Mouse (Mus musculus) ES-E14 (cell line): Measurements from ENCODE around the gene Amigo3. TPM values are rescaled to one million over a fixed set of nuclear protein-coding genes. Genes with fewer than 3 reads are reported as not detected.

Source experiments
- DNase-seq: peaks from one replicate; pipeline ENCODE4 v3.0.0-alpha.2; 2013; ENCODE audit warnings: low read depth, low spot score
- H3K27ac ChIP-seq: 2 replicates; pipeline ENCODE4 v1.5.1; 2012; ENCODE audit warnings: low read depth, mild to moderate bottlenecking, low read length, moderate library complexity, mixed read lengths; ENCODE audit not compliant: poor library complexity, insufficient read depth, severe bottlenecking
- H3K36me3 ChIP-seq: 2 replicates; pipeline ENCODE4 v1.6.1; 2012; ENCODE audit warnings: mild to moderate bottlenecking, low read length, moderate library complexity, mixed read lengths; ENCODE audit not compliant: control insufficient read depth, poor library complexity, insufficient read depth, severe bottlenecking
- H3K4me1 ChIP-seq, 2 experiments: fragments of 150-350 bp in 1 of 2; sonication (generic) in 1 of 2; 2 replicates each; pipeline ENCODE4 v1.6.1; 2012; ENCODE audit warnings: low read length in 2 of 2, mild to moderate bottlenecking in 1 of 2, mixed read lengths in 1 of 2; ENCODE audit not compliant: control insufficient read depth in 2 of 2, insufficient read depth in 2 of 2, poor library complexity in 1 of 2
- H3K4me3 ChIP-seq, 2 experiments: fragments of 150-350 bp in 1 of 2; sonication (generic) in 1 of 2; 2 replicates each; pipeline ENCODE4 v1.5.1; 2012; ENCODE audit warnings: low read length in 2 of 2, low read depth in 1 of 2, mild to moderate bottlenecking in 1 of 2, mixed read lengths in 1 of 2; ENCODE audit not compliant: insufficient read depth in 1 of 2, poor library complexity in 1 of 2, severe bottlenecking in 1 of 2
- H3K9ac ChIP-seq: 2 replicates; pipeline ENCODE4 v1.6.1; 2012; ENCODE audit warnings: low read depth, mild to moderate bottlenecking, low read length, mixed read lengths; ENCODE audit not compliant: poor library complexity, insufficient read depth, severe bottlenecking
- H3K9me3 ChIP-seq: fragments of 150-350 bp; sonication (generic); 2 replicates; pipeline ENCODE4 v1.6.1; 2012; ENCODE audit warnings: low read depth, mild to moderate bottlenecking, low read length; ENCODE audit not compliant: control insufficient read depth, insufficient read depth
- CHD2 ChIP-seq: IDR thresholded peaks from 2 replicates; pipeline ENCODE4 v1.6.1; 2014; ENCODE audit warnings: mild to moderate bottlenecking, low read depth, low read length, inconsistent platforms
- HCFC1 ChIP-seq: IDR thresholded peaks from 2 replicates; pipeline ENCODE4 v1.6.1; 2012; ENCODE audit warnings: low read length, inconsistent platforms, borderline replicate concordance; ENCODE audit not compliant: insufficient read depth
- MAFK ChIP-seq: IDR thresholded peaks from 2 replicates; pipeline ENCODE4 v1.6.1; 2014; ENCODE audit warnings: mild to moderate bottlenecking, low read depth, low read length, inconsistent platforms; ENCODE audit not compliant: insufficient read depth
- ZC3H11A ChIP-seq: IDR thresholded peaks from 2 replicates; pipeline ENCODE4 v1.6.1; 2012; ENCODE audit warnings: low read depth, mild to moderate bottlenecking, inconsistent platforms, low read length, borderline replicate concordance
- ZNF384 ChIP-seq: IDR thresholded peaks from 2 replicates; pipeline ENCODE4 v1.6.1; 2012; ENCODE audit warnings: low read depth, low read length, inconsistent platforms
- in situ Hi-C, 2 experiments: fragments of 600-800 bp; cut with MboI; formaldehyde crosslinking; loops; one replicate each; pipeline ENCODE4 v1.15.1; 2025; ENCODE audit warnings: low sequenced_read_pairs in 2 of 2, inconsistent platforms in 1 of 2; ENCODE audit not compliant: unreplicated experiment in 2 of 2
- total RNA-seq: library from RNA; depleted of rRNA; stranded (reverse); fragments of 300-350 nt; gene quantifications from 2 replicates; pipeline ENCODE4 v1.2.3, GENCODE M21; 2012

The Amigo3 gene
- total RNA-seq, 1 experiment = 2.7 TPM

- DNase-seq = peak; percentile 96
- Histone ChIP-seq H3K36me3 (peaks cover 29% of the 10 kb centered on the region), H3K27ac (peak within 1 kb of the TSS; percentile 47; the same call in 1 of the 2 replicates), H3K9ac (peak within 1 kb of the TSS; percentile 80), H3K4me1 (peaks cover 0 to 15% of the 10 kb centered on the region in 2 experiments; a peak in 2 of 4 replicates), H3K4me3 (peak within 1 kb of the TSS; percentile 76 to 99), H3K9me3 (no peaks in the 10 kb centered on the region)
- in situ Hi-C loops = no loop called here
- TF ChIP-seq MAFK (no peak), HCFC1 (peak; percentile 36; the same call in 1 of the 2 replicates)
These were observed 41.4 kb downstream of the Amigo3 start, which contains the start of gene Apeh for GRCm38 (mm10) chr9:108094184-108094941. Gene Apeh, minus strand, starts transcription at chr9:108094606.

DNA sequence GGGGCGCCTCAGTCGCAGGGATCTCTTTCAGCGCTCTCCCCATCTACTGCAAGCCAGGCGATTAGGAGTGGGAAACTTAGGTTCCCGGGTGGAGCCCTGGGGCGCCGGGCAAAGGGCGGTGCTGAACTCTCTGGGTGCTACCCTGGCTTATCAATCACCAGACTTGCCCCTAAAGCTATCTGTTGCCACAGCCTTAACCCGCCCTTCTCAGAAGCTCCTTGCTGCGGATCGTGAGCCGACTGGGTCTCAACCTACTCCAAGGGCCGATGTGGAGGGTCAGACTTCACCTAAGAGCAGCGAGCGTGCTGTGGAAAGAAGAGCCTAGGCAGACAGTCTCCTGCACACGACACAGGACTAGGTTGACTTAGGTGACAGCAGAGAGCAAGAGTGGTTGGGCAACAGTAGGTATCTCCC lies 42.0 kb downstream of the Amigo3 start:
- DNase-seq = no peak
- in situ Hi-C loops = loop anchor here in 1 of 2 experiments (5.0 kb wide), 1 partner anchor 97 kb away; the partner anchor contains the start of gene Bsn
- TF ChIP-seq HCFC1 (no peak), ZC3H11A (no peak), CHD2 (no peak), ZNF384 (no peak), MAFK (no peak)
- peaks cover 0 to 17% of the 10 kb centered on the region in 2 experiments; a peak in 2 of 4 replicates for H3K4me1 ChIP-seq
- no peaks in the 10 kb centered on the region for H3K9me3 ChIP-seq
- H3K9ac ChIP-seq = peak overlapping the region; percentile 60; the same call in 1 of the 2 replicates
- no peak overlapping the region for H3K27ac ChIP-seq
- H3K4me3 ChIP-seq = peak overlapping the region; percentile 63 to 99
- peaks cover 24% of the 10 kb centered on the region; the same call in 1 of the 2 replicates for H3K36me3 ChIP-seq

- no peak for DNase-seq
- no peak overlapping the region for H3K9ac ChIP-seq
- in situ Hi-C loops = loop anchor here in 1 of 2 experiments (5.0 kb wide), 1 partner anchor 97 kb away; the partner anchor contains the start of gene Bsn
- no peak for TF ChIP-seq HCFC1
- peak; percentile 47; the same call in 1 of the 2 replicates for TF ChIP-seq ZC3H11A
- TF ChIP-seq ZNF384 = no peak
- no peak for TF ChIP-seq MAFK
- no peak for TF ChIP-seq CHD2
- peaks cover 19% of the 10 kb centered on the region; the same call in 1 of the 2 replicates for H3K36me3 ChIP-seq
- H3K4me3 ChIP-seq = peak overlapping the region in 1 of 2 experiments; percentile 99; a peak in 2 of 4 replicates
- no peaks in the 10 kb centered on the region for H3K9me3 ChIP-seq
- H3K4me1 ChIP-seq = peaks cover 0 to 17% of the 10 kb centered on the region in 2 experiments; a peak in 2 of 4 replicates
- H3K27ac ChIP-seq = no peak overlapping the region
These were observed 42.6 kb downstream of the Amigo3 start for GRCm38 (mm10) chr9:108095518-108095917.

- Histone ChIP-seq H3K9ac (no peak overlapping the region), H3K36me3 (peaks cover 16% of the 10 kb centered on the region; the same call in 1 of the 2 replicates), H3K4me3 (no peak overlapping the region), H3K4me1 (peaks cover 0 to 17% of the 10 kb centered on the region in 2 experiments; a peak in 2 of 4 replicates), H3K27ac (no peak overlapping the region), H3K9me3 (no peaks in the 10 kb centered on the region)
- TF ChIP-seq ZNF384 = no peak
- no peak for TF ChIP-seq MAFK
- TF ChIP-seq ZC3H11A = no peak
- no peak for TF ChIP-seq HCFC1
- no peak for TF ChIP-seq CHD2
- DNase-seq = no peak
- in situ Hi-C loops = loop anchor here in 1 of 2 experiments (5.0 kb wide), 1 partner anchor 96 kb away; the partner anchor contains the start of gene Bsn
These were observed 43.2 kb downstream of the Amigo3 start for GRCm38 (mm10) chr9:108095949-108096712.
